Mouse (Mus musculus) right cerebral cortex, postnatal 36 days (tissue): ENCODE measurements around the gene Txndc5.

Experiments used
- DNase-seq, 2 experiments: peaks; one replicate each; pipeline ENCODE4 v3.0.0; 2022; ENCODE audit warnings: low spot score in 2 of 2, mixed read lengths in 1 of 2

The Txndc5 gene

DNA sequence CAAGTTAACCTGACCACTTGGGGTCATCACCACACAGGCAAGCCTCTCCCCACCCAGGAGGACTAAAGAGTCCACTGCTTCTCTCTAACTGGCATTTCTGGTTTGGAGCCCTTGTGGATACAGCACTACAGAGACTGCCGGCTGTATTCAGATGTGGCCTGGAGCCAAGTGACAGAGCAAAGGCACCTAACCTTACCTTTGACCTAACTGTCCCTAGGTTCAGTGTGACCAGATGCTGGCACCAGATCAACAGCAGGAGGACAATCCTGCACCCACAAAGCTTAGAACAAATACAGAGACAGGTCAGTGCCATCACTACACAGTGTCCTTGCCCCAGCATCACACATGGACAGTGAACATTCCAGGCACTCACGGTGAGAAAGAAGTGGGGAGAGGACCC, 2.5 kb downstream of the Txndc5 start:
- DNase-seq: no peak

DNA sequence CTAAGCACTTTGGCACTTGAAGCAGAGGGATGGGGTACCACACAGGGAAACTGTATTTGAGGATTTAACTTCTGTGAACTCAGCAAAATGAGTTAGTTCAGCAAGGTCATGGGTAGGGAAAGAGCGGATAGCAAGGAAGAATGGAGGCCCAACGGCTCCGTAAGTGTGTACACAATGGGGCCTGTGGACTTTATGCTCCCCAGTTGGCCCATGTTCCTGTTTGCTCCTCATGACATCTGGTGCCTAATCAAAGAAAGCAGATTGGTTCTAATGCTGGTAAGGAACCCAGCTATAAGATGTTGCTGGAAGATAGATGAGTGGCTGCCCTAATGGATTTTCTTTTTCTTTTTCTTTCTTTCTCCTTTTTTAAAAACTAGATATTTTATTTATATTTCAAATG, 3.4 kb downstream of the Txndc5 start:
- no peak for DNase-seq

DNA sequence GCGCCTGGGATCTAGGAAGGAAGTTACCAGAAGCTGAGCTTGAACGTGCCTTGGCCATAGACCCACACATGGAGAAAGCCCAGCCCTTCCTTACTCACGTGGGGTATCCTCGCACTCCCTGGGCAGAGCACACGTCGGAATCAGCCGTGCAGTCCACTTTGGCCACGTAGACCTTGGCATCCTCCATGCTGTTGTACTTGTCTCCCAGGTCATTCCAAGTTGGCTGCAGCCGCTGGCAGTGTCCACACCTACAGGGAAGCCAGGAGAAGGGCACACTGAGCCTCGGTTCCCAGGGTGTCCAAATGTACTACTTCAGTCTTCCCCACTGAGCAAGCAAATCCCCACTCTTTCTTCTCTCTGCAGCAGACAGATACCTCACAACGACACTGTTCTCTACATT, 5.4 kb downstream of the Txndc5 start:
- no peak for DNase-seq

DNA sequence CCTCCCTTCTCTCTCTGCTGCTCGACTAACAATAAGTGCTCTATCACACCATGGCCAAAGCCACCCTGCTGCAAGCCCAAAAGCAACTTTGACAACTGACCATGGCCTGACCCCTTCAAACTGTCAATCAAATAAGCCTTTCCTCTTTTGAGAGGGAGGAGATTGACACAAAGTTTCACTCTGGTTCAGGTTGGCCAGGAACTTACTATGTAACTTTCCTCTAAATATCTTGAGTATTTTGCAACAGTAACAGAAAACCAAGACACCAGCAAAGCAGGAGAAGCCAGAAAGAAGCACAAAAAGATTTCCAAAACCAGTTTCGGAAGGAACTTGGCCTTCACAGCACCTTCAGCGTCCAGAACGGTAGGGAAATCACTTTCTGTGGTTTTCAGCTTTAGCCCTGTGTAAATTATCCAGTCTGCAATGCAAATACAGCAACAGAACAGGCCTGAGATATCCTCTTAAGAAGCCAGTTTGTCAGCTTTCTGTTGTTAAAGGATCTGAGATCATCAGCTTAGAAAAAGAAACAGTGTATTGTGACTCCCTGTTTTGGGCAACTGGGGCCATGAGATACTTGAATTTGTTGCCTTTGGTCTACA, 6.5 kb downstream of the Txndc5 start:
- no peak for DNase-seq

DNA sequence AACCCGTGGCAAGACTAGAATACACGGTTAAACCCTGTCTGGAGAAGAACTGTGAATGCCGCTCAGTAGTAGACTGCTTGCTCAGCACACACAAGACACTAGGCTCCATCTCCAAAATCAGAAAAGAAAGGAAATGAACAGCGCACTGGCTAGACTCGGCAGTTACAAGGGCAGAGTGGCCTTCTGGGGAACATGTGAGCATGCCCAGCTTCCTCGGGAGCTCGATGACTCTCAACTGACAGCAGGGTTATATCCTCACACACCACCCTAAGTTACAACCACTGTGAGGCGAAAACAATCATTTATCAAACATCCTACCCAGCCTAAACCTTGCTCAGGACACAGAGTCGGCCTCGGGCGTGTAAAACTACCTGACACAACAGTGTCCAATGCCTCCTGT, 8.3 kb downstream of the Txndc5 start:
- DNase-seq: no peak

DNA sequence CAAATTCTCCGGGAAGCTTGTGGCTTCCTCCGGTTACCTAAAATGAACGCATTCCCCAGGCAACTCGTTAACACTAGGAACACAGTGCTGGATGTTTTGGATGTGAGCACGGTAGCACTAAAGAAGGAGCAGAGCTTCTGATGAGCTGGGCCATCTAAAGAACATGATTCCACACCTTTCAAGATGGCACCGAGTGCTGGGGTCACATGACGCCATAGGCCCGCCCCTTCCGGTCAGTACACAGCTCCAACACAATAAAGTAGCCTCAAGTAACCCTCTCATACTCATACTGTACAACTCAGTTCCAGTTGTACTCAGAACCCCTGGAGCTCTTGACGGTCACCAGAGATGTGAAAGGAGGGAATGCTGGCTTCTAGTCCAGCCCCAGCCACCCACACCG, 12.0 kb downstream of the Txndc5 start:
- no peak for DNase-seq

DNA sequence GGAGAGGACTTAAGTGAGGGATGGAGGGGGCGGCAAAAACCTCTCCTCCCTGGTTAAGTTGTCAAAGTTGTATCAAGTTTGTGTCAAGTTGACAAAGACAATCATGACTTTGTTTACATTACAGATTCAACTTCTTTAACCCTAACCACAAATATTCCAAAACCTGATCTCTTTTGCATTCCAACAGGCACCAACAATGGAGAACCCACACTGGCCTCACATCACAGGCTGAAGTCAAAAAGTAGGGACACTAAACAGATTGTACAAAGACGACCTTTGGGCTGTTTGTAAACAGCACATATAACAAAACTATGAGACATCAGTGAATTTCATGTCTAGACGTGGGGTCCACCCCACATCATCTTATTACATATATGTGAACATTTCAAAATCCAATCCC, 12.8 kb downstream of the Txndc5 start:
- DNase-seq: no peak

DNA sequence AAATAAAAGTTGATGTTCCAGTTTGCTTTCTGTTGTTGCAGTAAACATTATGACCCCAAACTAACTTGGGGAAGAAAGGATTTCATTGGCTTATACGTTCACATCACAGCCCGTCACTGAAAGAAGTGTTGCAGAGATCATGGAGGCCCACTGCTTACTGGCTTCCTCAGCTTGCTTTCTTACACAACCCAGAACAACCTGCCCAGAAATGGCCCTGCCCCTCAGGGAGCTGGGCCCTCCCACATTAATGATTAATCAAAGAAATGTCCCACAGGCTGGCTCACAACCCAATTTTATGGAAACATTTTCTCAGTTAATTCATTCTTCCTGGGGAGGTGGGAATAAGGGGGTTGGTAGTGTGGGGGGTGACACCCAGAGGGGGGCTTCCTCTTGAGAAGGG, 13.2 kb downstream of the Txndc5 start:
- no peak for DNase-seq

DNA sequence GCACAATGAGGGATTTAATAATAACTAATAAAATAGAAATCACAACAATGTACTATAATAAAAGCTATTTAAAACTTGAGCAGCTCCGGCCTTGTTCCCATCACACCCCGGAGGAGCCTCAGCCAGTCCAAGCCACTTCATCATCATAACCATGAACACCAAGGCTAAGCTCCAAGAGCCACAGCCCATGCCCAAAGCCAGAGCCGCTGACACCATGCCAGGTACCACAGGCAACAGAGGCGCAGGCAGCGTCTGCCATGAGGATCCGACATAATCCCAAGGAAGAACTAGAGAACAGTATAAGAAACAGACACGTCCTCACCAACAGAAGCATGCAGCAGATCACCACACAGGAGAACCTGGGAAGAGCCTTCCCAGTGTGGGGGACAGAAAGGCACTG, 14.7 kb downstream of the Txndc5 start:
- DNase-seq: no peak

DNA sequence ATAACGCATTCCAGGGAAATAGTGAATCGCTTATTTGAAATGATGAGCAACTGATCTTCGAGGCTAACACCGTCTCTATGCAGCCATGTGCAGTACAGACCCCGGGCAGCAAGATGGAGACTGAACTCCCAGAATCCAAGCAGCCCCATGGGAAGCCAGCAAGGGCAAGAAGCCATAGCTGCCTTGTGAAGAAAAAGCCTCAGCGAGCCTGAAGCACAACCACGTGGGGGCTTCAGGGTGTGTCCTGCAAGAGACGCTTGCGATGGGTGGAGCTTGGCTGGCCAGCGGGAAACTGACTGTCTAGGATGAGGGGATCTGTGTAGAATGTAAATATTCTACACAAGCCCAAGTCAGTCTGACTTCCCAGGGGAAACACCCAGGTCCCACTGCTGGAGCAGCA, 16.6 kb downstream of the Txndc5 start:
- no peak for DNase-seq

DNA sequence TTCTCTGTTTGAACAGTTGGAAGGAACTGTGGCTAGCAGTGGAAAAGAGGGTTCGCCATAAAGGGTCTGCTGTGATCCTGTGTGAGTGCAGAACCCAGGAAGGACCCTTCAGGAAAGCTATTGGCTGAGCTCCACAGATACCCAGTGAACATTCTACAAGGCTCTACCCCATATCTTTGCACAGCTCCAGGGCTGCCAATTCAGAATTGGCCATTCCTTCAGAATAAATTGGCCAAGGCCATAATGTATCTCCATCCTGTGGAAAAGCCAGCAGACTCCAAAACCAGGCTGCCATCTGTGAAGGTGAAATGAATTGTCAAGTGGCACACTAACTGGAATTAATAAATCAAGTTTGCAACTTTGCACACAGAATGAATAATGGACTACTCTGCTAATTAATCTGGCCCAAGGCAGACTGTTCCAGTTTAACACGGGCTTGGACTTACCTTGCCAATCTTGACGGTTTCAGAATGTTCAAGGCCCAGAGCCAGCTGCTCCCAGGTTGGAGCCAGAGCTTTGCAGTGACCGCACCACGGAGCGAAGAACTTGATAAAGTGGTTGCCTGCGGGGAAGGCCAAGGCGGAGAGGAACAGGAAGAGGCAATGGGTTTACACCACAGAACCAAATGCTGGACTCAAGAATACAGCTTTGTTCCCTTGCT, 18.8 kb downstream of the Txndc5 start:
- DNase-seq: no peak

DNA sequence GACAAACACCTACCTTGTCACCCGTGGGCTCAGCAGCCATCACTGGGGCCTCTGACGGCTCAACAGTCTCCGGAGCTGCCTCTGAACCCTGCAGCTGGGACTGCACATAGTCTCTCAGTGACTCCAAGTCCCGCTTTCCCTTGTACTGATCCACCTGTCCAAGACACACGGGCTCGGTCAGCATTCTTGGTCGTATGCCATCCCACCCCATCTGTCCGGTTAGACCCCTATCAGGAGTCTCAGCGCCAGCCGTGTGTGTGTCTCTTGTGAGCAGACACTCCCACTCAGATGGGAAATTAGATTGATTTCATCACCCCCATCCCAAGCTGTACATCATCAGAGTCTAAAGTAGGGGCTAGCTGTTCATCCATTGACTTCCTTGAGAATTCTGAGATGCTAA, 21.7 kb downstream of the Txndc5 start:
- DNase-seq: no peak

DNA sequence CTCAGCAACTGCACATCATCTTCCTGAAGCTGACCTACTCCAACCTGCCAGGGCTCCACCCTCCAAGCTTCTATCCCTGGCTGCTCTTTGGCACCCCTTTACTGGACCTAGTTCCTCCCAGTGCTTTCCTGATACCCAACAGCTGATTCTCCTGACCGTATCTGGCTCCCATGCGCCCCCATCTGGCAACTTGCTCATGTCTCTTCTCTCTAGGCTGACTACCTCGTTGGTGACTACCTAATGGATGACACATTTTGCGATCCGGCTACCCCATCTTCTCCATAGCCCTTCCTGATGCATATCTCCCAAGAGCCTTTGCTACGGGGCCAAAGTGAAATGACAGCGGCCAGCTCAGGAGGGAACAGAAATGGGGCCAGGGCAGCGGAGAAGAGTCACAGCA, 22.3 kb downstream of the Txndc5 start:
- DNase-seq: peak in 1 of 2 experiments; percentile 24

DNA sequence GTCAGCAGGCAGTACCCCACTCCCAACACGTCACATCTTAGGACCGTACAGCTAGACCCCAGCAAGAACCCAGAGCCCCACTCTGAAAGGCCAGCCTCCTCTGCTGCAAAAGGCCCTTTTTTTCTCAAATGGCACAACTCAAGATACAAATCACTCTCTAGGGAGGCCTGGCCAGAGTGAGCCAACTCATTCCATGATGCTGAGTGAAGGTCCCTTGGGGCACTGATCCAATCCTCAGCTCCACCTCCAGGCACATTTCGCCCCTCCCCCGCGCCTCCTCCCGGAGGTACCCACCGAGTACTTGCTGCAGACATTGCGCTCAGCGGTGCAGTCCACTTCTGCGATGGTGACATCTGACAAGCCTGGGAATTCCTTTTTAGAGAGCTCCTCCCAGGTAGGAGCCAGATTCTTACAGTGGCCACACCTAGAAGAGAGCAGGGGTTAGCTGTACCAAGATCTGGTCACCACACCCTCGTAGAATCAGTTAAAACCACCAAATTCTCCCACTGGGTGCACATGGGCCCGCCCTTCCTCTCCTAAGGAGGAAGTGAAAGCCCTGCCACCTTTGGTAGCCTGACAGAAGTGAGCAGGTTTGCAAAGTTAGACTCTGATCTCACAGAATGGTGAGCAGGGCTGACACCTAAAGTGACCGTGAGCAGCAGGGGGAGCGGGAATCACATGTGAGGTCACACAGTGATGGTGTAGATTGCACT, 25.3 kb downstream of the Txndc5 start:
- DNase-seq: no peak

DNA sequence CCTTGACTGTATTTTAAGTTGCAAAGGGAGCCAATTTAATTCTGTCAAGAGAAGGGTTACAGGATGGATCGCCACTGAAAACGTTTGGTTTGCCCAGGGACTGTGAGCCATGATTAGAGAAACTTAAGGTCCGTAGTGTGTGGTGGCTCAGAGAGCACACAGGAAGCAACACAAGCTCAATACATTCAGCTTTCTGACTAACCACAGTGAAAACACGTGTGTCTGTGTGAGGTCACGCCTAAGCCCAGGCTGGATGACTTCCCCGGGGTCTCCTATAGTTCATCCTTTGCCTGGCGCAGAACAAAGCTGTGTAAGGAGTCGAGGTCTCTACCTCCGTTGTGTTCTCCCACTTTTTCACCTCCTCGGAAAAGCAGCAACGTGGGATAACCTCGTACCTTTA, 27.3 kb downstream of the Txndc5 start:
- no peak for DNase-seq

DNA sequence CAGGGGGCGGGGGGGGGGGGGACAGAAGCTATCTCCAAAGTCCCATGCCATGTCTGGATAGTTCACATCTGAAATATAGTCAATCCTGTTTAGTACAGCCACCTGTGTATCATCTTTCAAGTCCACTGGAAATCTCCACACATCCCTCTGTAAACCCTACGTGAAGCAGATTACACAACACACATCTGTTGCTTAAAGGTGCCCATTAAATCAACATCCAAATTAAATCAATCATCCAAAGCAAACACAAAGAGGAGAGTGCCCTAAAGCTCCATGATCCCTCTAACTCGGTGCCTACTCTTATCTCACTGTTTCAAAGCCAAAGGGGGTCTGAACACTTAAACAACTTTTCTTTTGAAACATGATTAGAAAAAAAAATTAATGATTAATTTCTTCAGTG, 31.9 kb downstream of the Txndc5 start:
- no peak for DNase-seq

DNA sequence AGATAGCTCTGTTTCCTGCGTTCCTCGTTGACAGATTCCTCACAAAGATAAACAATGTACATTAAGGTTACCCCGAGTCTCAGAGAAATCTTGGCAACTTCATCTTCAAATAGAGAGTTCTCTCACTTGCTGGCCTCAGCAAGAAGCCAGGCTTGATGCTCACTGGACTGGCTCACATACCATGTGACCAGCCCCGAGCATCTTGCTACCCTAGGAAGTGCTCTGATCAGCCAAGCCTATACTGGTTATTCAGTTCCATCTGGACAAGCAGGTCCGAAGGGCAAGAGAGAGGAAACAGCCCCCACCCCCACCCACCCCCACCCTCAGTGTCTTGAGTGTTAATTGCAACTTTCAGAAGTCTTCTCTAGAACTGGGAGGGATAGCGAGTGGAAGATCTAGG, 41.9 kb downstream of the Txndc5 start:
- no peak for DNase-seq

DNA sequence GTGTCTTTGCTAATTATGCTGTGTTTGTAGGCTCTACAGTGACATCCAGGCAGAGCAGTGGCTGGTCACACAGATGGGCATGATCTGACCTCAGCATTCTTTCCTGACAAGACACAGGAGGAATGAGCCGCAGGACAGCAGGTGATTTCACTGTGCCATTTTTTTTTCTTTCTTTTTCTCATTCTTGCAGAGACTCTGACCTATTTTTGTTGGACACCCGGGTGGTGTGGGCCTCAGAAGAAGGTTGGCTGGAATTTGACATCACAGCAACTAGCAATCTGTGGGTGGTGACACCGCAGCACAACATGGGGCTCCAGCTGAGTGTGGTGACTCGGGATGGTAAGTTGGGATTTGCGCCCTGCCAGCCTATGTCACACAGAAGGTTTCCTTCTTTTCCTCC, 43.9 kb downstream of the Txndc5 start:
- no peak for DNase-seq

DNA sequence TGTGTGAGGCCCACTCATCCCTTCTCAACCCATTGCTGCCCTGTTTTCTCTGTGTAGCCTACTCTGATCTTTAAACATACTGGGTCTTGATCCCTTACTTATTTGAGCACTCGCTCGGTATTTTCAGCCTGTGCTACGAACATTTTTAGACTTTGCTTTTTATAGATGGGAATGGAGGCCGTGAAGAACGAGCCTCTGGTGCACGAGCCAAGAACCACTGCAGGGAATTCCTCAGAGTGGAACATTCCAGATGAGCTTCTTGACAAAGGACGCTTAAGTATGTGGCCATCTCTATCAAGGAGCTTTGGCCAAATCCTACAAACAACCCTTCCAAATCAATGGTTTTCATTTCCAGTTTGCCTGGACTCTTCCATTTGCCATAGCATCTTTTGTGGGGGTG, 47.6 kb downstream of the Txndc5 start:
- DNase-seq: peak in 1 of 2 experiments; percentile 22

DNA sequence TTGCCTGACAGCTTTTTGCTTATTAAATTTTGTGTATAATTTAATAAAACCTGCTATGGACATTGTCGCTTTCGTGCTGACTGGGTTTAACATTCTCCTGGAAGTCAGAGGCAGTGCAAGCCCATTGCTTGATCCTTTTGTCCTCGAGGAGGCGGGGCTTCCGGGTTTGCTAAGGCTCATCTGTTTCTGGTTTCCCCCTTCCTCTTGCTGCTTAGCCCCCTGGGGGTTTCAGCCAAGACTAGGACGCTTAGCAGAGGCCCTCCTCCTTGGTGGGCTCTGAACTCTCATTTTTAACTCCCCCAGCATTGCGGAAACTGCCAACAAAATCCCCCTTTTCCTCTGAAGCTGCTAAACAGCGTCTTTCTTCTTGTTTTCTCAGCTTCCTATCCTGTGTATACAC, 51.7 kb downstream of the Txndc5 start:
- no peak for DNase-seq

DNA sequence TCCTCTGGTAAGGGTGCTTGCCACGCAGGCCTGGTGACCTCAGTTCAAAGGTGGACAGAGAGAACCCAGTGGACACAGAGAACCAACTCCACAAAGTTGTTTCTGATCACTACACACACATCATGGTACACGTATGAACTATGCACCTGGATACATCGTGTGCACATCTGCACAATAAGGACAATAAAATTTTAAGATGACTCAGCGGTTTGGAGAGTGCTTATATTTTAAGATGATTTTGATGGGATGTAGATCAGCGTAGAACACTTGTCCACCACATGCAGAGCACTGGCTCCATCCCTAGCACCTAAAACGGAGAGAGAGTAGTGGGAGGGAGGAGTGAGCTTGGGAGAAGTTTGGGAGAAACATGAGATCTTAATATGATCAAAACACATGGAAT, 55.1 kb downstream of the Txndc5 start:
- no peak for DNase-seq

DNA sequence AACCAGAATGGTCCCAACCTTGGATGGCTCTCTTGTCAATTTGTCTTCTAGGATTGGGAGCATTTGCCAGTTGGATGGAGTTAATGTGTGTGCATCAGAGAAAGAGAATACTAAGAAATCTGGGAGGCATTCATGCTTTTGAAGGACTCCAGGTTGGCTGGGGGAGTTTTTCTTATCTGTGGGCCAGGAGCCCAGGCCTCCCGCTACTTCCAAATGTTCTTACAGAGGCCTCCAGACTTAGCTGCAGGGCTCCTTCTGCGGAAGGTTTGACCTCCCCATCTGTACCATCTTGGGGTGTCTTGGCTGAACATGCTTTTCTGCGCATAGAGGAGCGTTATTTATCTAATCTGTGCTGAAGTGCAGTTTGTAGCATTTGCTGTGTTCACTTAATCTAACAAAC, 56.0 kb downstream of the Txndc5 start:
- no peak for DNase-seq

DNA sequence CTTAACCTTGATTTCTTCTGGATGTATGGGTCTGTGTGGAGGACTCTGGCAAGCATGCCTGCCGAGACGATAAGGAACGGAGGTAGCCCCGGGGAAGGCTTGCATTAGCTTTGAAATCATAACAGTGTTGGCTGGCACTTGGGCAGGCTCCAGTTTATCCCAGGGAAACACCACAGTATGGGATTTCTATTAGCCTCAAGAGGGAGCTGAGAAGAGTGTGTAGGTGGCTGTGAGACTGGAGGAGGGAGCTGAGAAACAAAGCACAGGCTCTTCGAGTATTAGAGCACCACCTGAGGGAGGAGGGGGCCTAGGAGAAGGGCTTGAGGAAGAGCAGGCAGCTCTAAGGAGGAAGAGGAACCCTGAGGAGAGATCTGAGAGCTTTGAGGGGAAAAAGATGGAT, 57.7 kb downstream of the Txndc5 start:
- DNase-seq: no peak
